Mouse (Mus musculus) erythroblast, embryonic 14.5 days (primary cell): Measurements from ENCODE around the gene Ccdc186. TPM values are rescaled to one million over a fixed set of nuclear protein-coding genes. Genes with fewer than 3 reads are reported as not detected.
"Not testable (repeated sequence)": the region's sequence is repeated elsewhere in the genome, so short reads cannot be mapped to it uniquely, and the experiment has no call there.

ENCODE experiments used
- H3K27me3 ChIP-seq: 2 replicates; pipeline ENCODE4 v1.6.1; 2012; ENCODE audit warnings: inconsistent platforms; ENCODE audit not compliant: control insufficient read depth
- H3K36me3 ChIP-seq: 2 replicates; pipeline ENCODE4 v1.6.1; 2012; ENCODE audit warnings: mild to moderate bottlenecking, inconsistent platforms; ENCODE audit not compliant: control insufficient read depth
- H3K4me1 ChIP-seq: 2 replicates; pipeline ENCODE4 v1.6.1; 2012; ENCODE audit warnings: inconsistent platforms; ENCODE audit not compliant: control insufficient read depth
- H3K4me3 ChIP-seq: replicated peaks from 2 replicates; pipeline ENCODE3; 2012; ENCODE audit warnings: moderate library complexity, mild to moderate bottlenecking, inconsistent platforms
- H3K9me3 ChIP-seq: 2 replicates; pipeline ENCODE4 v1.6.1; 2012; ENCODE audit warnings: low read length, inconsistent platforms, mixed read lengths; ENCODE audit not compliant: control insufficient read depth
- GATA1 ChIP-seq: IDR thresholded peaks from 2 replicates; pipeline ENCODE4 v1.6.1; 2012; ENCODE audit warnings: low read length, inconsistent platforms, mixed read lengths
- TAL1 ChIP-seq: IDR thresholded peaks from 3 replicates; pipeline ENCODE4 v1.6.1; 2012; ENCODE audit warnings: low read length, inconsistent platforms, mixed read lengths
- polyA plus RNA-seq: library from polyadenylated mRNA; stranded (reverse); fragments of >175 nt; gene quantifications from 2 replicates; pipeline ENCODE4 v1.2.3, GENCODE M21; 2012

Ccdc186 gene
- polyA plus RNA-seq, 1 experiment: 0.17 TPM

- Histone ChIP-seq H3K4me1 (peaks cover 22% of the 10 kb centered on the region), H3K27me3 (no peaks in the 10 kb centered on the region), H3K9me3 (no peaks in the 10 kb centered on the region), H3K4me3 (no peak overlapping the region), H3K36me3 (peaks cover 89% of the 10 kb centered on the region)
- TF ChIP-seq TAL1 (no peak), GATA1 (no peak)
Measured at GRCm38 (mm10) chr19:56807122-56807521, 14.9 kb downstream of the Ccdc186 start.

- H3K4me1 ChIP-seq: peaks cover 31% of the 10 kb centered on the region
- TF ChIP-seq GATA1 (no peak), TAL1 (no peak)
- H3K27me3 ChIP-seq: no peaks in the 10 kb centered on the region
- no peak overlapping the region for H3K4me3 ChIP-seq
- peaks cover 92% of the 10 kb centered on the region for H3K36me3 ChIP-seq
- no peaks in the 10 kb centered on the region for H3K9me3 ChIP-seq
Measured at GRCm38 (mm10) chr19:56805366-56805765, 16.6 kb downstream of the Ccdc186 start.

- H3K9me3 ChIP-seq: no peaks in the 10 kb centered on the region
- TF ChIP-seq GATA1 (no peak), TAL1 (no peak)
- H3K36me3 ChIP-seq: peaks cover 91% of the 10 kb centered on the region
- H3K4me3 ChIP-seq: no peak overlapping the region
- H3K4me1 ChIP-seq: peaks cover 39% of the 10 kb centered on the region
- H3K27me3 ChIP-seq: no peaks in the 10 kb centered on the region
Measured at GRCm38 (mm10) chr19:56802352-56802746, 19.6 kb downstream of the Ccdc186 start.

- H3K27me3 ChIP-seq: no peaks in the 10 kb centered on the region
- no peaks in the 10 kb centered on the region for H3K9me3 ChIP-seq
- peaks cover 39% of the 10 kb centered on the region for H3K4me1 ChIP-seq
- peaks cover 90% of the 10 kb centered on the region for H3K36me3 ChIP-seq
- peak; percentile 51 for TF ChIP-seq GATA1
- peak; percentile 46; the same call in 2 of the 3 replicates for TF ChIP-seq TAL1
- no peak overlapping the region for H3K4me3 ChIP-seq
Measured at GRCm38 (mm10) chr19:56801656-56802351, 20.2 kb downstream of the Ccdc186 start.

GRCm38 (mm10) chr19:56800930-56801655 is 20.9 kb downstream of the Ccdc186 start:
- Histone ChIP-seq H3K27me3 (no peaks in the 10 kb centered on the region), H3K4me1 (peaks cover 39% of the 10 kb centered on the region), H3K36me3 (peaks cover 94% of the 10 kb centered on the region), H3K4me3 (no peak overlapping the region), H3K9me3 (no peaks in the 10 kb centered on the region)
- TF ChIP-seq TAL1 (no peak), GATA1 (no peak)

GRCm38 (mm10) chr19:56800226-56800625 is 21.8 kb downstream of the Ccdc186 start:
- no peak overlapping the region for H3K4me3 ChIP-seq
- peaks cover 39% of the 10 kb centered on the region for H3K4me1 ChIP-seq
- TF ChIP-seq TAL1 (no peak), GATA1 (no peak)
- H3K9me3 ChIP-seq: no peaks in the 10 kb centered on the region
- H3K27me3 ChIP-seq: no peaks in the 10 kb centered on the region
- peaks cover 95% of the 10 kb centered on the region for H3K36me3 ChIP-seq

- Histone ChIP-seq H3K4me3 (no peak overlapping the region), H3K27me3 (no peaks in the 10 kb centered on the region), H3K4me1 (peaks cover 27% of the 10 kb centered on the region), H3K36me3 (peaks cover 95% of the 10 kb centered on the region), H3K9me3 (no peaks in the 10 kb centered on the region)
- TF ChIP-seq TAL1 (no peak), GATA1 (no peak)
Measured at GRCm38 (mm10) chr19:56797376-56797775, 24.6 kb downstream of the Ccdc186 start.

GRCm38 (mm10) chr19:56788952-56789351 is 33.0 kb downstream of the Ccdc186 start:
- Histone ChIP-seq H3K27me3 (no peaks in the 10 kb centered on the region), H3K4me1 (no peaks in the 10 kb centered on the region), H3K4me3 (no peak overlapping the region), H3K9me3 (no peaks in the 10 kb centered on the region), H3K36me3 (peaks cover 59% of the 10 kb centered on the region)
- TF ChIP-seq TAL1: no peak
- TF ChIP-seq GATA1: no peak

- H3K27me3 ChIP-seq: no peaks in the 10 kb centered on the region
- no peaks in the 10 kb centered on the region for H3K4me1 ChIP-seq
- no peaks in the 10 kb centered on the region for H3K9me3 ChIP-seq
- TF ChIP-seq TAL1 (no peak), GATA1 (no peak)
- H3K36me3 ChIP-seq: peaks cover 50% of the 10 kb centered on the region
- H3K4me3 ChIP-seq: no peak overlapping the region
Measured at GRCm38 (mm10) chr19:56787911-56788310, 34.1 kb downstream of the Ccdc186 start.

- not testable (repeated sequence) for H3K4me3 ChIP-seq, H3K4me1 ChIP-seq, H3K36me3 ChIP-seq, H3K9me3 ChIP-seq
- peaks cover 36% of the 10 kb centered on the region for H3K27me3 ChIP-seq
Measured at GRCm38 (mm10) chr19:56778532-56778931, 43.5 kb downstream of the Ccdc186 start.
